Mouse (Mus musculus) mouse trophoblast stem cell (cell line): ENCODE data around the gene 4930447C04Rik.

Source experiments
- in situ Hi-C, 2 experiments: fragments of 300-500 bp; cut with MseI, MboI; formaldehyde crosslinking; loops; 2 replicates in 1 of 2; 3 replicates in 1 of 2; pipeline ENCODE4 v1.15.1; 2025

The 4930447C04Rik gene

GRCm38 (mm10) chr12:72940071-72940821 lies at the start of gene 4930447C04Rik:
TSS of gene 4930447C04Rik (minus strand) at chr12:72940774.
- in situ Hi-C loops = no loop called here

GRCm38 (mm10) chr12:72983071-72983857 lies 42.7 kb upstream of the 4930447C04Rik start:
- in situ Hi-C loops = no loop called here

- in situ Hi-C loops = no loop called here
Measured at GRCm38 (mm10) chr12:72982616-72983015, 42.0 kb upstream of the 4930447C04Rik start.

GRCm38 (mm10) chr12:72979236-72979635 lies 38.7 kb upstream of the 4930447C04Rik start:
- in situ Hi-C loops = loop anchor here in 1 of 2 experiments (5.0 kb wide), 1 partner anchor 132 kb away; no protein-coding TSS in a partner anchor

- in situ Hi-C loops = loop anchor here in 1 of 2 experiments (5.0 kb wide), 1 partner anchor 131 kb away; no protein-coding TSS in a partner anchor
Measured at GRCm38 (mm10) chr12:72977851-72978250, 37.3 kb upstream of the 4930447C04Rik start.

GRCm38 (mm10) chr12:72976718-72977117 lies 36.1 kb upstream of the 4930447C04Rik start:
- in situ Hi-C loops = loop anchor here in 1 of 2 experiments (5.0 kb wide), 1 partner anchor 129 kb away; no protein-coding TSS in a partner anchor

- in situ Hi-C loops = loop anchor here in 1 of 2 experiments (5.0 kb wide), 1 partner anchor 129 kb away; no protein-coding TSS in a partner anchor
Measured at GRCm38 (mm10) chr12:72976172-72976571, 35.6 kb upstream of the 4930447C04Rik start.

- in situ Hi-C loops = no loop called here
Measured at GRCm38 (mm10) chr12:72973161-72973560, 32.6 kb upstream of the 4930447C04Rik start.

- in situ Hi-C loops = no loop called here
Measured at GRCm38 (mm10) chr12:72970620-72971019, 30.0 kb upstream of the 4930447C04Rik start.

GRCm38 (mm10) chr12:72967541-72967940 lies 27.0 kb upstream of the 4930447C04Rik start:
- in situ Hi-C loops = no loop called here

- in situ Hi-C loops = loop anchor here in 1 of 2 experiments (5.0 kb wide), 1 partner anchor 115 kb away; no protein-coding TSS in a partner anchor
Measured at GRCm38 (mm10) chr12:72962761-72963160, 22.2 kb upstream of the 4930447C04Rik start.

GRCm38 (mm10) chr12:72958446-72958845 lies 17.9 kb upstream of the 4930447C04Rik start:
- in situ Hi-C loops = no loop called here

- in situ Hi-C loops = no loop called here
Measured at GRCm38 (mm10) chr12:72957829-72958424, 17.4 kb upstream of the 4930447C04Rik start.

GRCm38 (mm10) chr12:72954906-72955305 lies 14.3 kb upstream of the 4930447C04Rik start:
- in situ Hi-C loops = no loop called here

GRCm38 (mm10) chr12:72953858-72954257 lies 13.3 kb upstream of the 4930447C04Rik start:
- in situ Hi-C loops = no loop called here

- in situ Hi-C loops = no loop called here
Measured at GRCm38 (mm10) chr12:72953089-72953488, 12.5 kb upstream of the 4930447C04Rik start.

- in situ Hi-C loops = no loop called here
Measured at GRCm38 (mm10) chr12:72947335-72947734, 6.8 kb upstream of the 4930447C04Rik start.

- in situ Hi-C loops = no loop called here
Measured at GRCm38 (mm10) chr12:72946805-72947204, 6.2 kb upstream of the 4930447C04Rik start.

GRCm38 (mm10) chr12:72946064-72946395 lies 5.5 kb upstream of the 4930447C04Rik start:
- in situ Hi-C loops = no loop called here

GRCm38 (mm10) chr12:72945301-72946063 lies 4.9 kb upstream of the 4930447C04Rik start:
- in situ Hi-C loops = no loop called here
